Mouse (Mus musculus) granulocyte monocyte progenitor cell, adult 5-6 weeks (primary cell): ENCODE measurements around the gene Irf8. TPM values are rescaled to one million over a fixed set of nuclear protein-coding genes. Genes with fewer than 3 reads are reported as not detected.

Experiments used
- ATAC-seq: replicated peaks from 2 replicates; pipeline ENCODE4 v1.8.0; 2016; ENCODE audit warnings: mild to moderate bottlenecking, moderate TSS enrichment, inconsistent platforms; ENCODE audit not compliant: poor library complexity, severe bottlenecking
- total RNA-seq, 2 experiments: library from RNA; stranded (forward) in 1 of 2; stranded (reverse) in 1 of 2; fragments of 200-712, 200-1000 nt in 1 of 2; fragments of >200 nt in 1 of 2; fragmentation: Nextera tagmentation in 1 of 2; gene quantifications; 2 replicates each; pipeline ENCODE4 v1.2.3; 2014 to 2017

Gene Irf8
- total RNA-seq (2014; fragmentation: Nextera tagmentation) (213 and 215 TPM in 2 replicates), total RNA-seq (2017) (171 and 196 TPM in 2 replicates)

GRCm38 (mm10) chr8:120735770-120736481 lies at the start of gene Irf8:
TSS of gene Irf8 (plus strand) at chr8:120736358.
- ATAC-seq, result peak; percentile 85

- peak; percentile 8; the same call in 1 of the 2 replicates for ATAC-seq
Measured at GRCm38 (mm10) chr8:120686576-120686975, 49.6 kb upstream of the Irf8 start.

- no peak for ATAC-seq
Measured at GRCm38 (mm10) chr8:120687786-120688185, 48.4 kb upstream of the Irf8 start.

- ATAC-seq, result no peak
Measured at GRCm38 (mm10) chr8:120688511-120688910, 47.6 kb upstream of the Irf8 start.

GRCm38 (mm10) chr8:120692934-120693333 lies 43.2 kb upstream of the Irf8 start:
- ATAC-seq, result no peak

- peak; percentile 27; the same call in 1 of the 2 replicates for ATAC-seq
Measured at GRCm38 (mm10) chr8:120693861-120694493, 42.2 kb upstream of the Irf8 start.

GRCm38 (mm10) chr8:120696401-120697153 lies 39.6 kb upstream of the Irf8 start:
- peak; percentile 33 for ATAC-seq

GRCm38 (mm10) chr8:120697154-120697978 lies 38.8 kb upstream of the Irf8 start:
- ATAC-seq, result peak; percentile 51

GRCm38 (mm10) chr8:120697979-120698272 lies 38.2 kb upstream of the Irf8 start:
- ATAC-seq, result no peak

- ATAC-seq, result no peak
Measured at GRCm38 (mm10) chr8:120698426-120698825, 37.7 kb upstream of the Irf8 start.

- no peak for ATAC-seq
Measured at GRCm38 (mm10) chr8:120699079-120699478, 37.1 kb upstream of the Irf8 start.

GRCm38 (mm10) chr8:120699565-120699964 lies 36.6 kb upstream of the Irf8 start:
- no peak for ATAC-seq

GRCm38 (mm10) chr8:120700053-120700452 lies 36.1 kb upstream of the Irf8 start:
- ATAC-seq, result no peak

- peak; percentile 75 for ATAC-seq
Measured at GRCm38 (mm10) chr8:120701758-120702465, 34.2 kb upstream of the Irf8 start.

GRCm38 (mm10) chr8:120704203-120704602 lies 32.0 kb upstream of the Irf8 start:
- no peak for ATAC-seq

- no peak for ATAC-seq
Measured at GRCm38 (mm10) chr8:120705163-120705562, 31.0 kb upstream of the Irf8 start.

GRCm38 (mm10) chr8:120706193-120706592 lies 30.0 kb upstream of the Irf8 start:
- ATAC-seq, result no peak

- peak; percentile 44 for ATAC-seq
Measured at GRCm38 (mm10) chr8:120709176-120709575, 27.0 kb upstream of the Irf8 start.

- ATAC-seq, result no peak; the same call in 1 of the 2 replicates
Measured at GRCm38 (mm10) chr8:120715200-120715599, 21.0 kb upstream of the Irf8 start.
